ENCODE assay signal across 16 mouse cellular contexts in genomic region chr8:70768231-70768776, GRCm38 (mm10). TPM values are rescaled to one million over a fixed set of nuclear protein-coding genes. Genes with fewer than 3 reads are reported as not detected.
DNase-seq lines count a peak whose midpoint lies in the region; ATAC-seq and TF ChIP-seq lines count a peak whose summit lies in the region.
"Had no signal": no experiment of that assay in that cellular context is flagged by ENCODE, and none has a peak within 500 bp of the region (broad histone marks: within the 10 kb centered on the region; RNA-seq: fewer than 3 reads in every experiment).

No protein-coding gene starts in this region.

- TF ChIP-seq EP300 in stomach, postnatal 0 days (optimal IDR thresholded peaks at IDR 0.05) = no peak

- H3K9me3 ChIP-seq in stomach, embryonic 15.5 days = no peaks in the 10 kb centered on the region
- no peaks in the 10 kb centered on the region for H3K9me3 ChIP-seq in stomach, postnatal 0 days (ENCODE audit: control insufficient read depth, low read length)
- H3K9me3 ChIP-seq: embryonic facial prominence, embryonic 15.5 days; lung, embryonic 15.5 days; midbrain, embryonic 13.5 days had no signal

- H3K27me3 ChIP-seq in stomach, embryonic 15.5 days (replicated peaks) = no peaks in the 10 kb centered on the region
- no peaks in the 10 kb centered on the region for H3K27me3 ChIP-seq in stomach, postnatal 0 days (ENCODE audit: control insufficient read depth, insufficient read depth, low read length)
- H3K27me3 ChIP-seq: embryonic facial prominence, embryonic 15.5 days; lung, embryonic 15.5 days had no signal

- H3K4me1 ChIP-seq in stomach, embryonic 15.5 days = peaks cover 26% of the 10 kb centered on the region
- H3K4me1 ChIP-seq in stomach, postnatal 0 days (replicated peaks; ENCODE audit: control insufficient read depth, insufficient read depth) = peaks cover 3% of the 10 kb centered on the region; the same call in 1 of the 2 replicates

- DNase-seq in gastrocnemius, adult 2 months = peak; percentile 47
- DNase-seq in gastrocnemius, postnatal 14 days = no peak
- DNase-seq in stomach, postnatal 0 days (ENCODE audit: low spot score) = no peak
- no peak for DNase-seq in lung, postnatal 36 days
- DNase-seq in kidney, postnatal 10 days = no peak
- DNase-seq: forebrain, postnatal 0 days; kidney, postnatal 4 days; right cerebral cortex, postnatal 14 days; thymus, adult 2 months had no signal

- H3K4me3 ChIP-seq in gastrocnemius, adult 2 months = no peak overlapping the region
- no peak overlapping the region for H3K4me3 ChIP-seq in stomach, embryonic 15.5 days (replicated peaks)
- no peak overlapping the region for H3K4me3 ChIP-seq in stomach, postnatal 0 days (ENCODE audit: low read depth, low read length)
- H3K4me3 ChIP-seq: embryonic facial prominence, embryonic 15.5 days; lung, embryonic 15.5 days; midbrain, embryonic 13.5 days had no signal

- intact Hi-C loops in gastrocnemius, adult 2 months (cut with DNase I) = loop anchor here (5.0 kb wide), 1 partner anchor 74 kb away; no protein-coding TSS in a partner anchor
- intact Hi-C loops in gastrocnemius, postnatal 14 days (cut with DNase I; ENCODE audit: low total_unique reads) = loop anchor here (5.0 kb wide), 1 partner anchor 41 kb away; no protein-coding TSS in a partner anchor

- no peak overlapping the region for H3K4me2 ChIP-seq in stomach, embryonic 15.5 days
- H3K4me2 ChIP-seq in stomach, postnatal 0 days (replicated peaks; ENCODE audit: low read depth) = no peak overlapping the region
- H3K4me2 ChIP-seq: embryonic facial prominence, embryonic 15.5 days; lung, embryonic 15.5 days; midbrain, embryonic 13.5 days had no signal

- no peak overlapping the region for H3K27ac ChIP-seq in gastrocnemius, adult 2 months
- 0 out of 2 replicates have a peak overlapping the region, but pooled peaks have one; percentile 24 for H3K27ac ChIP-seq in stomach, embryonic 15.5 days
- H3K27ac ChIP-seq in stomach, postnatal 0 days (replicated peaks) = no peak overlapping the region
- H3K27ac ChIP-seq: hindbrain, postnatal 0 days; lung, embryonic 15.5 days; midbrain, embryonic 13.5 days had no signal

- ATAC-seq in stomach, embryonic 15.5 days (ENCODE audit: insufficient read depth, low FRiP score, low read depth) = no peak
- no peak for ATAC-seq in stomach, postnatal 0 days (ENCODE audit: low FRiP score, low TSS enrichment)
- peak; percentile 33 for ATAC-seq in megakaryocyte, adult 5-6 weeks (ENCODE audit: poor library complexity, severe bottlenecking)

- TF ChIP-seq CTCF in gastrocnemius, adult 2 months (IDR thresholded peaks at IDR 0.05) = no peak
- TF ChIP-seq CTCF in stomach, postnatal 0 days (IDR thresholded peaks at IDR 0.05; ENCODE audit: low read depth) = no peak

- no peak overlapping the region for H3K9ac ChIP-seq in stomach, embryonic 15.5 days
- no peak overlapping the region for H3K9ac ChIP-seq in stomach, postnatal 0 days (ENCODE audit: low read length)
- H3K9ac ChIP-seq: embryonic facial prominence, embryonic 15.5 days; forebrain, postnatal 0 days; lung, embryonic 15.5 days; midbrain, embryonic 13.5 days had no signal

- 92% methylated on average over 32 of the region's 32 CpGs for WGBS in stomach, embryonic 15.5 days
- WGBS in stomach, postnatal 0 days = 90% methylated on average over 32 of the region's 32 CpGs

- peaks cover 26% of the 10 kb centered on the region; the same call in 1 of the 2 replicates for H3K36me3 ChIP-seq in stomach, embryonic 15.5 days
- H3K36me3 ChIP-seq in stomach, postnatal 0 days (ENCODE audit: control insufficient read depth, insufficient read depth, low read length) = peaks cover 20% of the 10 kb centered on the region

RNA-seq across cellular contexts. Expression of gene Mpv17l2, which starts 7.6 kb away (rescaled TPM):
- 10 to 100 TPM; 21.0 to 22.8 TPM for total RNA-seq in gastrocnemius, adult 2 months (2021)
- total RNA-seq in gastrocnemius, postnatal 14 days (2021) = 10 to 100 TPM; 28.3 to 31.9 TPM
- 44.4 and 51.3 TPM in 2 replicates for polyA plus RNA-seq in stomach, embryonic 15.5 days (2015; fragmentation: Nextera tagmentation; extraction: Ambion mirVana)
- 77.3 and 80.1 TPM in 2 replicates for polyA plus RNA-seq in stomach, postnatal 0 days (2015; fragmentation: Nextera tagmentation; extraction: Ambion mirVana)
- total RNA-seq in megakaryocyte, adult 5-6 weeks (2015) = 34.4 and 44.7 TPM in 2 replicates
- 8.4 and 15.9 TPM in 2 replicates for total RNA-seq in megakaryocyte, adult 5-6 weeks (2017)

RNA-seq across cellular contexts. Expression of gene Pik3r2, which starts 8.2 kb away (rescaled TPM):
- 10 to 100 TPM; 13.9 to 16.2 TPM for total RNA-seq in gastrocnemius, adult 2 months (2021)
- total RNA-seq in gastrocnemius, postnatal 14 days (2021) = 10 to 100 TPM; 23.0 to 27.9 TPM
- 58.1 and 58.4 TPM in 2 replicates for polyA plus RNA-seq in stomach, embryonic 15.5 days (2015; fragmentation: Nextera tagmentation; extraction: Ambion mirVana)
- 36.8 and 39.0 TPM in 2 replicates for polyA plus RNA-seq in stomach, postnatal 0 days (2015; fragmentation: Nextera tagmentation; extraction: Ambion mirVana)
- total RNA-seq in megakaryocyte, adult 5-6 weeks (2015) = 4.6 and 5.0 TPM in 2 replicates
- 14.7 and 14.9 TPM in 2 replicates for total RNA-seq in megakaryocyte, adult 5-6 weeks (2017)

RNA-seq across cellular contexts. Expression of gene Rab3a, which starts 13.8 kb away (rescaled TPM):
- 10 to 100 TPM; 31.9 to 39.8 TPM for total RNA-seq in gastrocnemius, adult 2 months (2021)
- total RNA-seq in gastrocnemius, postnatal 14 days (2021) = 10 to 100 TPM; 44.3 to 45.1 TPM
- polyA plus RNA-seq in stomach, embryonic 15.5 days (2015; fragmentation: Nextera tagmentation; extraction: Ambion mirVana) = 20.9 and 24.0 TPM in 2 replicates
- polyA plus RNA-seq in stomach, postnatal 0 days (2015; fragmentation: Nextera tagmentation; extraction: Ambion mirVana) = 18.9 and 19.0 TPM in 2 replicates
- 3.3 and 5.8 TPM in 2 replicates for total RNA-seq in megakaryocyte, adult 5-6 weeks (2015)
- 2.1 and 5.1 TPM in 2 replicates for total RNA-seq in megakaryocyte, adult 5-6 weeks (2017)

RNA-seq across cellular contexts. Expression of gene Mast3, which starts 36.5 kb away (rescaled TPM):
- total RNA-seq in gastrocnemius, adult 2 months (2021) = 1 to 10 TPM; 2.7 to 3.6 TPM
- 1 to 10 TPM; 5.2 to 7.0 TPM for total RNA-seq in gastrocnemius, postnatal 14 days (2021)
- polyA plus RNA-seq in stomach, embryonic 15.5 days (2015; fragmentation: Nextera tagmentation; extraction: Ambion mirVana) = 13.3 and 16.5 TPM in 2 replicates
- 5.6 and 5.7 TPM in 2 replicates for polyA plus RNA-seq in stomach, postnatal 0 days (2015; fragmentation: Nextera tagmentation; extraction: Ambion mirVana)
- 56.2 and 65.4 TPM in 2 replicates for total RNA-seq in megakaryocyte, adult 5-6 weeks (2015)
- total RNA-seq in megakaryocyte, adult 5-6 weeks (2017) = 14.4 and 24.6 TPM in 2 replicates

RNA-seq across cellular contexts. Expression of gene Il12rb1, which starts 39.9 kb away (rescaled TPM):
- not detected for total RNA-seq in gastrocnemius, adult 2 months (2021)
- total RNA-seq in gastrocnemius, postnatal 14 days (2021) = under 1 TPM in 1 of 2 experiments, not detected in 1; 0.09 TPM
- 0.26 and 0.43 TPM in 2 replicates for polyA plus RNA-seq in stomach, embryonic 15.5 days (2015; fragmentation: Nextera tagmentation; extraction: Ambion mirVana)
- 0.19 and 0.29 TPM in 2 replicates for polyA plus RNA-seq in stomach, postnatal 0 days (2015; fragmentation: Nextera tagmentation; extraction: Ambion mirVana)
- 0.80 and 1.5 TPM in 2 replicates for total RNA-seq in megakaryocyte, adult 5-6 weeks (2015)
- 0.07 and 1.7 TPM in 2 replicates for total RNA-seq in megakaryocyte, adult 5-6 weeks (2017)
- total RNA-seq: hindbrain, postnatal 0 days had no signal
- polyA plus RNA-seq: forebrain, postnatal 0 days; hindbrain, postnatal 0 days; midbrain, embryonic 13.5 days; neural tube, embryonic 14.5 days had no signal

Comparison
In these comparisons a context has a peak if more than half of its experiments do, and no peak if none do; other contexts are left out.
1. RNA of gene Rab3a, which starts 13.8 kb away (total RNA-seq): 44.3 to 45.1 TPM in gastrocnemius, postnatal 14 days and 31.9 to 39.8 TPM in gastrocnemius, adult 2 months; 2.1 to 5.8 TPM in megakaryocyte, adult 5-6 weeks; every median in the first group is over 4 times any median in the second.